Mouse (Mus musculus): ENCODE results near the gene Ccm2. TPM values are rescaled to one million over a fixed set of nuclear protein-coding genes. Genes with fewer than 3 reads are reported as not detected.
A peak's percentile ranks its signal among the peaks of the same experiment; 100 is the strongest.

The Ccm2 gene
- total RNA-seq, 4 experiments from 2014 or later, result 26.3 to 33.8 (median 29.8) TPM

DNA sequence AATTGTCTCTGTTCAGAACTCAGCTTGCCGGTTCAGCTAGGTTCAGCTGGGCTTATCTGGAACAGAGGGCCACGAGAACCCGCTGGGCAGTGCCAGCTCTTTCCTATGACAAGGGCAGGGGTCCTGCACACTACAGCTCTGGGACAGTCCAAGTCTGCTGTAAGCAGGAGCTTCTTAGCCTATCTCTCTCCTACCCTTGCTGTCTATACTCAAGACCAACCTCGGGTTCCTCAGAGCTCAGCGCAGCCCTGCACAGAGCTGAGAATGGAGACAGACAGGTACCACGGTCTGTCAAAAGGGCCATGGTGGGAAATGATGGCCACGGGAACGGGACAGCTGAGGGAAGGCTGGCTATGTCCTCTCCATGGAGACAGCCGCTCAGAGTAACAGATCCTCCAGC is 56.5 kb downstream of the Ccm2 start:
- no peak for DNase-seq (ENCODE audit: low spot score)

- peak; percentile 21 for DNase-seq (ENCODE audit: low spot score)
Measured at GRCm38 (mm10) chr11:6603887-6604603, 57.4 kb downstream of the Ccm2 start.

- DNase-seq (ENCODE audit: low spot score), result no peak
Measured at GRCm38 (mm10) chr11:6604604-6604936, 57.9 kb downstream of the Ccm2 start.

DNA sequence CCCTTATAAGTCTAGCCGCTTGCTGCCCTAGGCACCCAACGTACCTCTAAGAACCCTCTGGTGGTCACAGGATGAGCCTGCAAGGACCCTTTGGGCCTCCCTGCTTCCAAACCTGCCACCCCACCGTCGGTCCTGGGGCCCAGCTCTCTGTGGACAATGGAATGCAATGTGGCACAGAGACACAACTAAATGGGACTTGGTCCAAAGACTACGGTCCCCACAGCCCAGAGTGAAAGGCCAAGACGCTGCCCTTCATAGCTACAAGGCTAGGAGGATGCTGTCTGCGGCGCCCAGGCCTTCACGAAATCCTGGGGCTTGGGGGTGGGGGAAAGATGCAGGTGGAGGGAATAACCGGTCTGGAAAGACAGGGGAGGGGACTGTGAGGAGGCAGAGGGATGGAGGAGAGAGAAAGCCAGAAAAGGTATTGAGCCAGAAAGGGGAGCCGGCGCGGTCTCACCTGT is 58.4 kb downstream of the Ccm2 start:
- DNase-seq (ENCODE audit: low spot score), result no peak

DNA sequence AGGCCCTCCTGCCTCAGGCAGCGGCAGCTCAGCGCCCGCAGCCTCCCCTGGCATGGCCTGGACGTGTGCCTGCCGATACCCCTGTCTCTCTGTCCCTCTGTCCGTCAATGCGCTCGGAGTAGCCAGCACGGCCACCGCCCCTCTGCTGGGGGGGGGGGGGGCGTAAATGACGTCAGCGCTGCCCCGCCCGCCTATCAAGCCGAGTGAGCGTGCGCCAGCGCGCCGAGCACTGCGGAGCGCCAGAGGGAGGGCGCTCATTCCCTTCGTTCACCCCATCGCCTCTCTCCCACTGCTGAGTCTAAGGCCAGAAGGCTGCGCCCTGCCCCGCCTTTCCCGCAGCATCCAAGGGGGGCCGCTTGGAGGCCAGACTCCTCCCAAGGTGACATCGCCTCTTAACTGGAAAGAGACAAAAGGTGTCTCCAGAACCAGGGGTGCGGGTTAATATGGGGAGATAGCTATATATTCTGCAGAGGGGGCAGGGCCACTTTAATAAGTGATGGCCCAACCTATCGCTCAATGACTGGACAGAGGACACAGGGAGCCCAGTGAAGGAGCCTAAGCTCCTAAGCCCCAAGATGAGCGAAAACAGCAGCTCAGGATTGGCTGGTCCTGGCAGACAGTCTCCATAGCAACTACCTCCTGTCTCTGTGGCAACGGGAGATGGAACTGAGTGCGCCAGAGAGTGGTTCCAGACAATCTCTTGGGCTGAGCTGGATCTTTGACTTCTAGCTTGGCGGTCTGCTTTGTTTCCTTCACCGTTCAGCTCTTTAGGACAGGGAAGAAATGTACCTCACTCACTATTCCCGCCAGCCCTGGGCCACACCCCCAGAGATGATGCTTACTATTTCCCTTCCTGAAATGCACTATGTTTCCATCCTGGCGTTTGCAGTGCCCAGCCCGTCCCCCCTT is 59.1 kb downstream of the Ccm2 start, which contains the start of gene Nacad:
Gene Nacad, minus strand, starts transcription at position 563 of the 909 bp plus-strand sequence.
- DNase-seq (ENCODE audit: low spot score), result no peak

- no peak for DNase-seq (ENCODE audit: low spot score)
Measured at GRCm38 (mm10) chr11:6615250-6616205, 68.8 kb downstream of the Ccm2 start.

DNA sequence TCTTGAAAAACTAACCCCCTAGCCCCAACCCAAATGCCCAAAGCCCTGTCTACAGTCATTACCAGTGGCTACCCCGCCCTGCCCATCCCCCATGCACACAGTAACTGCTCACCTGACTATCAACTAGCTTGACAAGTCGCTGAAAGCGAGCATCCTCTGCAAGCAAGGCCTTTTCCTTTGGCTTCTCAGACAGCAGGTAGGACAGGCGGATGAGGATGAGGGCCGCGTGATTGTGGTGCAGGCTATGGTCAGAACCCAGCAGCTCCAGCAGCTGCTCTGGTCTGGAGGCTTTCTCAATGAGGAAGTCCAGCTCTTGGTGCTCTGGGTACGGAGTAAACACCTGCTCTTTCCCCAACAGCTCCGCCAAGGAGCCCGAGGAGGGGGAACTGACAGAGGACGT is 77.0 kb downstream of the Ccm2 start:
- DNase-seq (ENCODE audit: low spot score), result no peak

GRCm38 (mm10) chr11:6624619-6625382 is 78.1 kb downstream of the Ccm2 start:
- DNase-seq (ENCODE audit: low spot score), result no peak

GRCm38 (mm10) chr11:6625478-6626387 is 79.0 kb downstream of the Ccm2 start, which contains the start of gene Tbrg4:
Gene Tbrg4 (minus strand): TSS chr11:6626067.
- DNase-seq (ENCODE audit: low spot score), result peak; percentile 92

- DNase-seq (ENCODE audit: low spot score), result no peak
Measured at GRCm38 (mm10) chr11:6626388-6626772, 79.7 kb downstream of the Ccm2 start.

- DNase-seq (ENCODE audit: low spot score), result peak; percentile 21
Measured at GRCm38 (mm10) chr11:6627731-6628130, 81.0 kb downstream of the Ccm2 start.

DNA sequence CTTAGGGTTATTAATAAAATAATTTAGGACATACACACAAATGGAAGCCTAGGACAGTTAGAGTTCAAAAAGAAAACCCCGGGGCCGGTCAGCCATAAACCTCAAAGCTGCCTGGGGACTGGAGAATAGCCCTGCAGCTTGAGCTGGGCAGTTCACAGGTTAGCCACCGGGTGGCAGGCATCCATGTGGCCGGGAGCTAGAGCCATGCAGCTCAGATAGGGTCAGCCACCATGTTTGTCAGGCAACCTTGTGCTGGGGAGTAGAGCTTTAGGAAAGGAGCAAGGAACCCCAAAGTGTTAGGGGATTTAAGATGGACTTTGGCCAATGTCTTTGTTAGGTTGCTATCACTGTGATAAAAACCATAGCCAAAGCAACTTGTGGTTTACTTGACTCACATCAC is 81.9 kb downstream of the Ccm2 start:
- DNase-seq (ENCODE audit: low spot score), result no peak

- no peak for DNase-seq (ENCODE audit: low spot score)
Measured at GRCm38 (mm10) chr11:6629655-6630054, 83.0 kb downstream of the Ccm2 start.

DNA sequence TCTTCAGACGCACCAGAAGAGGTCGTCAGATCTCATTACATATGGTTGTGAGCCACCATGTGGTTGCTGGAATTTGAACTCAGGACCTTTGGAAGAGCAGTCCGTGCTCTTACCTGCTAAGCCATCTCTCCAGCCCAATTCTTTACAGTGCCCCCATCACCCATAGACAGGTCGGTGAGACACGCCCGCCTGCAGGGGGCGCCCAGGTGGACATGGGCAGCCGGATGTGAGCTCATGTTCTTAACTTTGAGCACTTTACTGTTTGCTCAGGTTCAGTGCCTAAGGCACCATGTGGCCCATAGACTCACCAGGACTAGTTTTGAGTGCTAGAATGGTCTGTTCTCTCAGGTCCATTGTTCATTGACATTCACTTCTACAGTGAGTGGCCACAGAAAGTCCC is 89.5 kb downstream of the Ccm2 start:
- no peak for DNase-seq (ENCODE audit: low spot score)

DNA sequence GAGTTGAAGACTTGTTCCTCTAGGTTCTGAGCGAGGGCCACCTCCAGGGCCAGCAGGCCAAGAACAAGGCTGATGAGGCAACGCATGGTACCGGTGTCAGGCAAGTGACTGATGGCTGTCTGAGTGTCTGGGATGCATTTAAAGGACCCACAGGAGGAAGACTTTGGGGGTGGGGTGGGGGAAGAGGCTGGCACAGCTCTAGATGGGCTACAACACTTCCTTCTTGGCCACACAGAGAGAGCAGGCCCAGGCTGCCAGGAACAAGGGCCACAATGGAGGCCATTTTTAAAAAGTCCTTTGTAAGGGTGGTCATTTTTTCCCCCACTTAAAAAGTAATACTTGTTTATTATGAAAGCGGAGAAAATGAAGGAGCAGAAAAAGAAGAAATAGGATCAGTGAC is 91.8 kb downstream of the Ccm2 start, which contains the start of gene Wap:
Gene Wap, minus strand, starts transcription at position 101 of the 400 bp plus-strand sequence.
- DNase-seq (ENCODE audit: low spot score), result no peak

DNA sequence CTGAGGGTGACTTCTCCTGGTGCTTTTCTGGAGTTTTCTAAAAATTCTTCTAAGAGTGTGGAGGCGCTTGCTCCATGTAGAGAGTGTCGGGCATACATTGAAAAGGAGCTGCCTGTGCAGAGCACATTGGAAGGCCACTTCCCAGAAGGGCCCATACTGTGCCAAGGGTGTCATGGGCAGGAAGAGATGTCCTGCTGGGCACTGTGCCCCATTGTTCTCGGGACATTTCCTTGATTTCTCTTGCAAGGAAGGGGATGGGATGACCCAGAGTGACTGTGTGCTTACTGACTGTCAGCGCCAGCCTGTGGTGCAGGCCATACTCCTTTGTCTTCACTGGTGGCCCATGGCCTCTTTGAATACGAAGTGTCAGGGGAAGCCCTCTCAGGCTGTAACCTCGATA is 92.4 kb downstream of the Ccm2 start:
- no peak for DNase-seq (ENCODE audit: low spot score)

DNA sequence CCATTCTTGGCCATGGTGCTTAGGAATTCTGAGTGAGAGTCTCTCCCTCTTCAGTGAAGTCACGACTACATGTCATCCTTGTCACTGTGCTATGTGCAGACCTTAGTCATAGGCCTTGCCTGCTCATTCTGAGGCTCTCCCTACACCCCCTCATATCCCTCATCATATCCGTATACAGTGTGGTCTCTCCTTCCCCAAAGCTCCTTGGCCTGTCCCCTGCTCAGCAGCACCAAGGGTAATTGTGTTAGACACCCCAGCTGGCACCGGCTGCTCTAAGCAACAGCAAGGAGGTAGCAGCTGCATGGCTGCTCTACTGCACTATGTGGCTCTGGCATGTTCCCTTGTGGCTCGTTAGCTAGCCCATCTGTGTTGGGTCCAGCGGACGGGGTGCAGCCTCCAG is 97.9 kb downstream of the Ccm2 start:
- no peak for DNase-seq (ENCODE audit: low spot score)

Data from heart, adult 8-10 months (tissue).